Mouse (Mus musculus) 3T3-L1 (cell line): Measurements from ENCODE around the gene Nckipsd.

ENCODE experiments used
- DNase-seq: peaks from one replicate; pipeline ENCODE4 v3.0.0-alpha.2; 2015; ENCODE audit warnings: low read depth, low spot score

Gene Nckipsd

GRCm38 (mm10) chr9:108799564-108799963 lies 8.6 kb upstream of the Nckipsd start:
- no peak for DNase-seq

GRCm38 (mm10) chr9:108805768-108806167 lies 2.4 kb upstream of the Nckipsd start:
- no peak for DNase-seq

- DNase-seq = no peak
These were observed 1.8 kb upstream of the Nckipsd start for GRCm38 (mm10) chr9:108806379-108806778.

- no peak for DNase-seq
These were observed 1.3 kb upstream of the Nckipsd start for GRCm38 (mm10) chr9:108806831-108807230.

- no peak for DNase-seq
These were observed 494 bp upstream of the Nckipsd start for GRCm38 (mm10) chr9:108807674-108808073.

- no peak for DNase-seq
These were observed 1.0 kb downstream of the Nckipsd start for GRCm38 (mm10) chr9:108809188-108809587.

GRCm38 (mm10) chr9:108809723-108810122 lies 1.6 kb downstream of the Nckipsd start:
- no peak for DNase-seq

GRCm38 (mm10) chr9:108810516-108810915 lies 2.3 kb downstream of the Nckipsd start:
- no peak for DNase-seq

GRCm38 (mm10) chr9:108815557-108815956 lies 7.4 kb downstream of the Nckipsd start:
- DNase-seq = no peak

- peak; percentile 71 for DNase-seq
These were observed 11.3 kb downstream of the Nckipsd start for GRCm38 (mm10) chr9:108819495-108819894.

- DNase-seq = no peak
These were observed 11.9 kb downstream of the Nckipsd start for GRCm38 (mm10) chr9:108820077-108820476.

GRCm38 (mm10) chr9:108824144-108824685 lies 16.0 kb downstream of the Nckipsd start:
- DNase-seq = no peak

- DNase-seq = no peak
These were observed 16.7 kb downstream of the Nckipsd start for GRCm38 (mm10) chr9:108824755-108825413.

- no peak for DNase-seq
These were observed 17.9 kb downstream of the Nckipsd start, which contains the start of gene Celsr3 for GRCm38 (mm10) chr9:108825820-108826699. TSS of gene Celsr3 (plus strand) at chr9:108826320.

- peak; percentile 36 for DNase-seq
These were observed 18.7 kb downstream of the Nckipsd start for GRCm38 (mm10) chr9:108826700-108827340.

GRCm38 (mm10) chr9:108827454-108827853 lies 19.3 kb downstream of the Nckipsd start:
- no peak for DNase-seq

- DNase-seq = no peak
These were observed 19.7 kb downstream of the Nckipsd start for GRCm38 (mm10) chr9:108827906-108828305.

- no peak for DNase-seq
These were observed 23.5 kb downstream of the Nckipsd start for GRCm38 (mm10) chr9:108831637-108832036.

- DNase-seq = peak; percentile 66
These were observed 24.4 kb downstream of the Nckipsd start for GRCm38 (mm10) chr9:108832390-108833108.

- no peak for DNase-seq
These were observed 34.8 kb downstream of the Nckipsd start for GRCm38 (mm10) chr9:108842989-108843388.

- peak; percentile 5 for DNase-seq
These were observed 37.2 kb downstream of the Nckipsd start for GRCm38 (mm10) chr9:108845390-108845789.
